Mouse (Mus musculus): ENCODE measurements around the gene Tchp.

The Tchp gene

GRCm38 (mm10) chr5:114737090-114737887 lies 29.7 kb downstream of the Tchp start:
- in situ Hi-C loops (cut with MboI, MseI): no loop called here

GRCm38 (mm10) chr5:114738707-114739241 lies 31.2 kb downstream of the Tchp start:
- in situ Hi-C loops (cut with MboI, MseI): no loop called here

GRCm38 (mm10) chr5:114740595-114740994 lies 33.0 kb downstream of the Tchp start:
- in situ Hi-C loops (cut with MboI, MseI): no loop called here

- in situ Hi-C loops (cut with MboI, MseI): no loop called here
These were observed 35.0 kb downstream of the Tchp start for GRCm38 (mm10) chr5:114742572-114742971.

GRCm38 (mm10) chr5:114742998-114743696 lies 35.6 kb downstream of the Tchp start:
- in situ Hi-C loops (cut with MboI, MseI): no loop called here

- in situ Hi-C loops (cut with MboI, MseI): no loop called here
These were observed 36.1 kb downstream of the Tchp start for GRCm38 (mm10) chr5:114743697-114744090.

GRCm38 (mm10) chr5:114745581-114745980 lies 38.0 kb downstream of the Tchp start:
- in situ Hi-C loops (cut with MboI, MseI): no loop called here

- in situ Hi-C loops (cut with MboI, MseI): no loop called here
These were observed 39.3 kb downstream of the Tchp start for GRCm38 (mm10) chr5:114746886-114747285.

- in situ Hi-C loops (cut with MboI, MseI): no loop called here
These were observed 40.0 kb downstream of the Tchp start for GRCm38 (mm10) chr5:114747521-114747920.

- in situ Hi-C loops (cut with MboI, MseI): no loop called here
These were observed 42.8 kb downstream of the Tchp start for GRCm38 (mm10) chr5:114750325-114750724.

- in situ Hi-C loops (cut with MboI, MseI): no loop called here
These were observed 44.8 kb downstream of the Tchp start for GRCm38 (mm10) chr5:114752397-114752796.

GRCm38 (mm10) chr5:114753384-114753783 lies 45.8 kb downstream of the Tchp start:
- in situ Hi-C loops (cut with MboI, MseI): no loop called here

GRCm38 (mm10) chr5:114759536-114760090 lies 52.1 kb downstream of the Tchp start:
- in situ Hi-C loops (cut with MboI, MseI): loop anchor here (5.0 kb wide), 1 partner anchor 818 kb away; no protein-coding TSS in a partner anchor

- in situ Hi-C loops (cut with MboI, MseI): no loop called here
These were observed 54.4 kb downstream of the Tchp start for GRCm38 (mm10) chr5:114761980-114762379.

GRCm38 (mm10) chr5:114764812-114765735 lies 57.5 kb downstream of the Tchp start:
- in situ Hi-C loops (cut with MboI, MseI): no loop called here

- in situ Hi-C loops (cut with MboI, MseI): no loop called here
These were observed 59.1 kb downstream of the Tchp start for GRCm38 (mm10) chr5:114766686-114767085.

GRCm38 (mm10) chr5:114767185-114767584 lies 59.6 kb downstream of the Tchp start:
- in situ Hi-C loops (cut with MboI, MseI): no loop called here

GRCm38 (mm10) chr5:114769786-114770185 lies 62.2 kb downstream of the Tchp start:
- in situ Hi-C loops (cut with MboI, MseI): no loop called here

GRCm38 (mm10) chr5:114771796-114772195 lies 64.2 kb downstream of the Tchp start:
- in situ Hi-C loops (cut with MboI, MseI): no loop called here

All from regulatory T cell (primary cell).